Comparison of ENCODE assay signal across 18 mouse cellular contexts in the genomic region with DNA sequence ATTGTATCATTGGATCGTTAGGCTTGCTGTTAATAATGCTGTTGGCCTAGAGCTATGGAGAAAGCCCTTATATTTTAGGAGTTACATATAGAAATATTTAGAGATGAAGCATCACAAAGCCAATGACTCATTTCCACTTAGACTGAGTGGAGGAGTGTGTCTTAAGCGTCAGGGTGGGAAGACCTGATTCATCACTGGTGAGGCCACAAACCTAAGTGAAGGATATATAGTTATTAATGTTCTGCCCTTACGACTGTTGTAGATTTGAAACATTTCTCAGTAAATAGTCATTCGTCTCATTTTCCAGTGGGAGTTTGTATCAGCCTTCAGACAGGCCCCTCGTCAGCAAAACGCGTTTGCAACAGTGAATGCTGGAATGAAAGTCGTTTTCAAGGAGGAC. TPM values are rescaled to one million over a fixed set of nuclear protein-coding genes. Genes with fewer than 3 reads are reported as not detected.
"Had no signal": no experiment of that assay in that cellular context is flagged by ENCODE, and none has a peak within 500 bp of the region (broad histone marks: within the 10 kb centered on the region; RNA-seq: fewer than 3 reads in every experiment).

No protein-coding gene starts in this region.

- H3K4me3 ChIP-seq: midbrain, embryonic 10.5 days; midbrain, embryonic 12.5 days; neural tube, embryonic 12.5 days; stomach, embryonic 15.5 days had no signal

- H3K27me3 ChIP-seq: midbrain, embryonic 12.5 days; neural tube, embryonic 12.5 days; stomach, embryonic 15.5 days had no signal

- H3K36me3 ChIP-seq: midbrain, embryonic 10.5 days; midbrain, embryonic 12.5 days; neural tube, embryonic 12.5 days; stomach, embryonic 15.5 days had no signal

- H3K4me2 ChIP-seq: lung, embryonic 14.5 days; midbrain, embryonic 12.5 days; neural tube, embryonic 12.5 days; stomach, embryonic 15.5 days had no signal

- ATAC-seq: liver, postnatal 0 days; midbrain, embryonic 16.5 days had no signal

- DNase-seq: liver, postnatal 0 days; lung, embryonic 14.5 days; lung, postnatal 10 days; lung, postnatal 4 days; midbrain, embryonic 14.5 days; right cerebral cortex, postnatal 14 days; thymus, adult 2 months; thymus, postnatal 25 days; thymus, postnatal 4 days had no signal

RNA-seq across cellular contexts. Expression of gene Aox3, which starts 39.3 kb away (rescaled TPM):
- total RNA-seq: megakaryocyte-erythroid progenitor cell, adult 5-6 weeks; neutrophil, adult 5-6 weeks had no signal

RNA-seq across cellular contexts. Expression of gene Aox4, which starts 58.0 kb away (rescaled TPM):
- total RNA-seq: megakaryocyte, adult 5-6 weeks; megakaryocyte-erythroid progenitor cell, adult 5-6 weeks; neutrophil, adult 5-6 weeks had no signal
- polyA plus RNA-seq: liver, postnatal 0 days; midbrain, embryonic 12.5 days; spleen, adult 2 months had no signal
